Mouse (Mus musculus) c-Kit-positive CD71-positive TER-119-negative erythroid progenitor cells, embryonic 14.5 days (primary cell): ENCODE results near the gene Yipf2.
"Not testable (repeated sequence)": the region's sequence is repeated elsewhere in the genome, so short reads cannot be mapped to it uniquely, and the experiment has no call there.

ENCODE experiments used
- DNase-seq: peaks from one replicate; pipeline ENCODE4 v3.0.0-alpha.2; 2013; ENCODE audit warnings: low read depth

The Yipf2 gene

DNA sequence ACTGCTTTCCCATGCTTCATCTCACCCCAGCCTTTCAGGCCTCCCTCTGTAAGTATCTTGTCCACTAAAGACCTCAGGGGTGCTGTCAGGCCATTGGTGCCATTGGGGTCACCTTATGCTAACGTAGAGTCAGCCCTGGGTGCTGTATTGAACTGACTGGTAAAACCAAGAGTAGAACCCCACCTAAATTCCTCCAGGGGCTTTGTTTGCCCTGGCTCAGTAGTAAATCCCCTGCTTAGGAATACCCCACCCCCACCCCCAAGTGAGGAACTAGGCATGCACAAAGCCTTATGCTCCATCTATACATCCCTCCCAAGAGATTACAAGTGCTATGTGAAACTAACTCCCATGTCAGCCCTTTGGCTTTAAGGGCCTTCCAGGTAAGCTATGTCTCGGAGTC is 35.1 kb downstream of the Yipf2 start:
- no peak for DNase-seq

GRCm38 (mm10) chr9:21556996-21557395 is 35.6 kb downstream of the Yipf2 start:
- DNase-seq: no peak

DNA sequence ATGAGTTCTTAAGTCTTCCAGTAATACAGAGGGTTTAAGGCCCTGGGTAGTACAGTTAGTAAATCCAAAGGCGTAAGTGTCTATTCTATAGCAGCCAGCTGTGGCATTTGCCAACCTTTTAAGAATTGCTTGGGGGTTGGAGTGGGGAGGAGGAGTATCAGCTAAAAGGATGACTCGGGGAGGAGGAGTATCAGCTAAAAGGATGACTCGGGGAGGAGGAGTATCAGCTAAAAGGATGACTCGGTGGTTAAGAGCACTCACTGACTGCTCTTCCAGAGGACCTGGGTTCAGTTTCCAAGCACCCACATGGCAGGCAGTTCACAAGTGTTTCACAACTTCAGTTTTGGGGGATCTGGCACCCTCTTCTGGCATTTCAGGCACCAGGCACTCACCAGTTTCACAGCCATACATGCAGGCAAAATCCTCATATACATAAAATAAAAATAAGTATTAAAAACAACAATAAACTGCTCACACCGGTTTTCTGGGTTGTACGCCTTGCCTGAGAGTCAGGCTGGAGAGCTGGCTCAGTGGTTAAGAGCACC is 37.4 kb downstream of the Yipf2 start:
- DNase-seq: no peak

DNA sequence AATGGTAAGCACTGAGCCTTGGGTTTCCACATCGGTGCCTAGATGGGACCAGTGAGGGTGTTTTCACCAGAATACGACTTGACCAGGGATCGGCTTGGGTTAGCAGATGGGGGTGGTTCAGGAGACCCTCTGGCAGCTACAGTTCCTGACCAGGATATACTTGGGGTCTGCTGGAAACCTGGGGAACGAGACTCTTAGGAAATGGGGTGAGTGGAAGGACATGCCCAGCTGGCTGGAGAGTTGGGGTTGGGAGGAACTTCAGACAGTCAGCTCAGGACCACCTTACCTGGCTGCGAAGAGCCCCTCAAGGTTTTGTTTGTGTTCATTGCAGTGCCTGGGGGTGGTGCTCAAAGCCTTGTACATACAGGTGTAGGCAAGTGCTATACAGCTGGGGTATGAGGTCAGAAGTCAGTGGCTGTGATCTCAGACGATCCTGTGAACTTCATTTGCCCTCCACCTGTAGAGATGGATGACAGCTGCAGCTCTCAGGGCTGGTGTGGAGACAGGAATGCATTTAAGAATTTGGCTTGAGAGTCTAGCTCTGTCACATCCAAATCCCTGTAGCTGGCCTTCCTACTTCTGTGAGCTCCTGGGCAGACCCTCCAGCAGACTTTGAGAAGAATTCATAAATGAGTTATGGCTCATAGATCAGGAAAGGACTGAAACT is 38.9 kb downstream of the Yipf2 start:
- no peak for DNase-seq

GRCm38 (mm10) chr9:21551049-21551448 is 41.6 kb downstream of the Yipf2 start:
- DNase-seq: no peak

DNA sequence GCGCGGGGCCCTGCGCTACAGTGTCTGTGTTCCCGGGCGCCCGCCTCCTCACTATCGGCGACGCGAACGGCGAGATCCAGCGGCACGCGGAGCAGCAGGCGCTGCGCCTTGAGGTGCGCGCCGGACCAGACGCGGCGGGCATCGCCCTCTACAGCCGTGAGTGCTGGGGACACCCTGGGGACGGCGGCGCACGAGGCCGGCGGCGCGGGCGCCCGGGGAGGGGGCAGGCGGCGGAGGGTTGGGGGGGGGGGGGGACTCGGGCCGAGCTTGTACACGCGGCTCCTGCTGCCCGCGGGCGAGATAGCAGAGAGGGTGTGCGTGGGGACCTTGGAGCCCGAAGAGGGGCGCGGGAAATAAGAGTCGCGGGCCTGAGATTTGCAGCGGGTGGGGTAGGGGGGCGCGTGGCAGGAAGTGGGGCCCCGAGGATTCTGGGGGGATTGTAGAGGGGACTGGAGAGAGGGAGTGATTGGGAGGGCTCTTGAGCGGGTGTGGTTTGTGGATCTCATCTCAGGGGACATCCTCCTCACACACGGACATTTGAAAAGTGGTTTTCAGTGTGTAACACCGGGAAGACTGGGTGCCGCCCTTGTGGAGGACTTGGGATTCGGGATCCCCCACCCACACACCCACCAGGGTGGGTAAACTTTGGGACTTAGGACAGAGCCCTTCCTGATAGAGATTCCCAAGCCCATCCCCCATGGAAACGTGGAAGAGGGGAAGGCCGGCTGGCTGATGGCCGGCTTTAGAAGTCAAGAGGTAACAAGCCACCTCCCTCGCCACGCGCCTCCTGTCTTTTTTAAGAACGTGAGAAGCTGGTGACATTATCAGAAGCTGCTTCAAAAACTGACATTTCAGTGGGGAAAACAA is 45.3 kb downstream of the Yipf2 start:
- no peak for DNase-seq

DNA sequence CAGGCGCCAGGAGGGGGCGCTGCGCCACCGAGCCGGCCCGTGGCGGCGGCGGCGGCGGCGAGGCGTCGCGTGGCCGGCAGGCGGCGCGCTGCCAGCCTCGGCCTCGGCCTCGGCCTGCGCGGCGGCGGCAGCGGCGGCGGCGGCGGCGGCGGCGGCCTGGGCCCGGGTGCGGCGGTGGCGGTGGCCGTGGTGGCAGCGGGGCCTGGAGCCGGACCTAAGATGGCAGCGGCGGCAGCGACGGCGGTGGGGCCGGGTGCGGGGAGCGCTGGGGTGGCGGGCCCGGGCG is 45.9 kb downstream of the Yipf2 start, which contains the start of gene Carm1:
Carm1 (plus strand) TSS at position 106 of the 286 bp plus-strand sequence.
- no peak for DNase-seq

GRCm38 (mm10) chr9:21545916-21546788 is 46.5 kb downstream of the Yipf2 start:
- DNase-seq: peak; percentile 97

DNA sequence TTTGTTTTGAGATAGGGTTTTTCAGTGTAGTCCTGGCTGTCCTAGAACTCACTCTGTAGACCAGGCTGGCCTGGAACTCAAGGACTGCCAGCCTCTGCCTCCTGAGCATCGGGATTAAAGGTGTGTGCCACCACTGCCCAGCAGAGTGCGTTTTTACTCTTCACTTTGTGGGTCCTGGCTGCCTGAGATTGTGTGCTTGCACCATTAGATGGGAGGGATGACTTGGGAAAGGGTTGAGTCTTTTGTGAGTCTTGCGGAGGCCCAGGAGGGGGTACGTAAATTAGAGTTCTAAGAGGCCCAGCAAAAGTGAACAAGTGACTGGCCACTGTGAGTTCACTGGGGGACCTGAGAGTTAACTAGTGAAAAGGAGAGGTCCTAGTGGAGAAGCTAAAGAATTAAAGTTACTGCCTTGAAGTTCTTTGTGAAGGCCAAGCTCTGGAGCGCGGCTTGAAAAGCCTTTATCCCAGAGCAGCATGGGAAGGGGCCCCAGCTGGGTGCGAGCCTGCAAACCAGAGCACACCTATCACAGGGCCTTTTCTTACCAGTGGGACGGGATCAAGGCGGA is 47.2 kb downstream of the Yipf2 start:
- DNase-seq: no peak

GRCm38 (mm10) chr9:21542001-21542400 is 50.6 kb downstream of the Yipf2 start:
- not testable (repeated sequence) for DNase-seq

DNA sequence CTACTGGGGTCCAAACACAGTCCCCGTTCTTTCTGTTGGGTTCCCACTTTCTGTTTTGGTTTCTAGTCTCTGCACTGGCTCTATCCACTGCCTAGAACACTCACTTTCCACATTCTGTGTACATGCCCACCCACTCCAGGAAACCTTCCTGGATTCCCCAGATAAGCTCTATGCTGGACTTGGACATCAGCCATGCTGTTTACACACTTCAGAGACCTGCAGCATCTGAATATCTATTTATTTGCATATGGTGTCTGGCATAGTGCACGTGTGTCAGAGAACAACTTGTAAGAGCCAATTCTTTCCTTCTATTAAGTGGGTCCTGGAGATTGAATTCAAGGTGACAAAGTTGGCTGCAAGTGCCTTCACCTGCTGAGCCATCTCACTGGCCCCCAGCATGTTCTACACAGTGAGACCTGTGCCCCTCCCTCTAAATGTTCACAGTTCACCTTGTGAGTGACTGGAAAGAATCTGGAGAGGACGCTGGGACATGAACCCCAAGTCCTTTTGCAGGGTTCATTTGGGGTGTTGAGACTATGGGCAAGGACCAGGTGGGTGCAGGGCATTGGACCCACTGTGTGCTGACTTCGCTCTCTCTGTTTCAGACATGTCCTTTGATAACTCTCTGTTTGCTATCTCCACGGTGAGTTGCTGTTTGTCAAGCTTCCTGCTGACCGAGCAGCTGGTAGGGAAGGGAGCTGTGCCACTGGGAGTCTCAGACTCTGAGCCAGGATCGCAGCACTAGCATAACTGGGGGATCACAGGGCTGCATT is 52.5 kb downstream of the Yipf2 start:
- DNase-seq: no peak
